Mouse (Mus musculus): Measurements from ENCODE around the gene Bdp1. TPM values are rescaled to one million over a fixed set of nuclear protein-coding genes. Genes with fewer than 3 reads are reported as not detected.
A peak's percentile ranks its signal among the peaks of the same experiment; 100 is the strongest.
"Not testable (repeated sequence)": the region's sequence is repeated elsewhere in the genome, so short reads cannot be mapped to it uniquely, and the experiment has no call there.

Gene Bdp1
- polyA plus RNA-seq, 1 experiment from 2014 or later = 25.8 TPM

DNA sequence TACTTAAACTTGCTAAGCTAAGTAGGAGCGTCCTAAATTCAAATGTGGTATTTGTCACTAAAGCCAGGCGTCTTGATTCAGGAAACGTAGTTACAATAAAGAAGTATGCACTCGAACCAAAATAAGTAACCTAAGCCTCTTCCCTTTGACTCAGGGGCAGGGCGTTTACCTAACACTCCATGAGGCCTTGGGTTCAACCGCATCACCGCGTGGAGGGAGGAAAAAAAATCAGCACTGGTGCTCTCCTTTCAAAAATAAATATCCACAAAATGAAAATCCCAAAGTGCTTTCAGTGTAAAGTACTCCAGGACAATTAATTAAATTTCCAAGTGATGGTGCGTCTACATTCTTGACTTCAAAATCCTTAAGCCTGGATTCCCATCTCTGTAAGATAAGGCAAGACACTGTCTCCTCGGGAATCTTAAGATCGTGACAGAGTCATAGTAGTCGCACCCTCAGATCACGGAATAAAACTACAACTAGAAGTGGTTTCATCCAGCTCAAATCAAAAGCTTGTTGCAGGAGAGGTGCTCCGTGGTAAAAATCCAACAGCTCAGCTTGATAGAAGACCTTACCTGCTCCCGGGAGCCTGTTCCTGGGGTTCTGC, 715 bp downstream of the Bdp1 start:
- ATAC-seq (ENCODE audit: low FRiP score, low TSS enrichment) = no peak
- H3K4me3 ChIP-seq (ENCODE audit: low read length) = peak overlapping the region; percentile 100

GRCm38 (mm10) chr13:100098808-100099207, 5.1 kb downstream of the Bdp1 start:
- Histone ChIP-seq H3K4me2 (replicated peaks; ENCODE audit: low read depth, low read length) (no peak overlapping the region), H3K9ac (replicated peaks; ENCODE audit: low read length) (no peak overlapping the region), H3K36me3 (ENCODE audit: insufficient read depth, low read length) (peaks cover 42% of the 10 kb centered on the region), H3K9me3 (ENCODE audit: low read length) (no peaks in the 10 kb centered on the region), H3K4me3 (ENCODE audit: low read length) (no peak overlapping the region), H3K27me3 (ENCODE audit: insufficient read depth, low read length) (no peaks in the 10 kb centered on the region), H3K4me1 (ENCODE audit: insufficient read depth, low read length) (peaks cover 12% of the 10 kb centered on the region), H3K27ac (ENCODE audit: low read length) (no peak overlapping the region)
- WGBS = 91% methylated on average over 6 of the region's 6 CpGs
- ATAC-seq (ENCODE audit: low FRiP score, low TSS enrichment) = no peak

More for the DNA sequence above, 715 bp downstream of the Bdp1 start:
- Histone ChIP-seq H3K4me2 (replicated peaks; ENCODE audit: low read depth, low read length) (peak overlapping the region; percentile 87), H3K27ac (ENCODE audit: low read length) (peak overlapping the region; percentile 92), H3K36me3 (ENCODE audit: insufficient read depth, low read length) (peaks cover 6% of the 10 kb centered on the region; the same call in 1 of the 2 replicates), H3K9me3 (ENCODE audit: low read length) (no peaks in the 10 kb centered on the region), H3K27me3 (ENCODE audit: insufficient read depth, low read length) (no peaks in the 10 kb centered on the region), H3K4me1 (ENCODE audit: insufficient read depth, low read length) (peaks cover 21% of the 10 kb centered on the region), H3K9ac (replicated peaks; ENCODE audit: low read length) (peak overlapping the region; percentile 97)
- WGBS = 3% methylated on average over 15 of the region's 15 CpGs

DNA sequence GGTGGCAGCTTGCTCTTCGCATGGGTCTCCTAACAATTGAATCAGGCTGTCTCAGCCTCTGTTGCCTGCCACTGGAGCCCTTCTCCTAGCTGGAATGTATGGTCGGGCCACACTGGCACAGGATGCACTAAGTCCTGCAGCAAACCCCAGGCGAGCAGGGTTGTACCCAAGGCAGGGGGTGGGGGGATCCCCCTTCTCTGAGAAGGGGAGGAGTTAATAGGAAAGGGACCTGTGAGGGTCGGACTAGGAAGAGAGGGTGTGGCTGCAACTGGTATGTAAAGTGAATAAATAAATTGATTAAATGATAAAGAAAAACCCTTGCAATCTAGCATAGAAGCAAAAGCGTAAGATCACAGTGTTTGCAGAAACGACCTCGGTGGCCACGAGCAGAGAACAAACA, 32.4 kb downstream of the Bdp1 start:
- peaks cover 47% of the 10 kb centered on the region for H3K36me3 ChIP-seq (ENCODE audit: insufficient read depth, low read length)
- H3K9ac ChIP-seq (replicated peaks; ENCODE audit: low read length) = no peak overlapping the region
- H3K9me3 ChIP-seq (ENCODE audit: low read length) = no peaks in the 10 kb centered on the region
- WGBS = 90% methylated on average over 8 of the region's 8 CpGs
- H3K27ac ChIP-seq (ENCODE audit: low read length) = no peak overlapping the region
- H3K4me1 ChIP-seq (ENCODE audit: insufficient read depth, low read length) = no peaks in the 10 kb centered on the region
- no peaks in the 10 kb centered on the region for H3K27me3 ChIP-seq (ENCODE audit: insufficient read depth, low read length)
- H3K4me3 ChIP-seq (ENCODE audit: low read length) = no peak overlapping the region
- no peak overlapping the region for H3K4me2 ChIP-seq (replicated peaks; ENCODE audit: low read depth, low read length)
- no peak for ATAC-seq (ENCODE audit: low FRiP score, low TSS enrichment)

DNA sequence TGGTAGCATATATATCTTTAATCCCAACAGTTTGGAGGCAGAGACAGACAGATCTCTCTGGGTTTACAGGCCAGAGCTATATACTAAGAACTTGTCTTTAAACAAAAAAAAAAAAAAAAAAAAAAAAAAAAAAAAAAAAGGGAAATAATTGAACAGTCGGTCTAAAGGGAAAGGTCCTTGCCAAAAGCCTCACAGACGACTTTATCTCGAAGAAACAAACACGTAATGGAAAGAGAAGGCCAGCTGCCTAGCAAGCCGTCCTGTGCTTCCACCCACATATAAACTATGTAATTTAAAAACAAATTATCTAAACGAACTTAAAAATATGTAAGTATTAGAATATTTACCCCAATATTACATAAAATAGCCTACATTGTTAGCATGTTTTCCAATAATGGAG, 36.0 kb downstream of the Bdp1 start:
- H3K4me3 ChIP-seq (ENCODE audit: low read length) = no peak overlapping the region
- WGBS = 91% methylated on average over 6 of the region's 6 CpGs
- no peak overlapping the region for H3K4me2 ChIP-seq (replicated peaks; ENCODE audit: low read depth, low read length)
- no peak for ATAC-seq (ENCODE audit: low FRiP score, low TSS enrichment)
- H3K9ac ChIP-seq (replicated peaks; ENCODE audit: low read length) = no peak overlapping the region
- no peaks in the 10 kb centered on the region for H3K27me3 ChIP-seq (ENCODE audit: insufficient read depth, low read length)
- no peak overlapping the region for H3K27ac ChIP-seq (ENCODE audit: low read length)
- peaks cover 54% of the 10 kb centered on the region for H3K36me3 ChIP-seq (ENCODE audit: insufficient read depth, low read length)
- no peaks in the 10 kb centered on the region for H3K4me1 ChIP-seq (ENCODE audit: insufficient read depth, low read length)
- H3K9me3 ChIP-seq (ENCODE audit: low read length) = no peaks in the 10 kb centered on the region

DNA sequence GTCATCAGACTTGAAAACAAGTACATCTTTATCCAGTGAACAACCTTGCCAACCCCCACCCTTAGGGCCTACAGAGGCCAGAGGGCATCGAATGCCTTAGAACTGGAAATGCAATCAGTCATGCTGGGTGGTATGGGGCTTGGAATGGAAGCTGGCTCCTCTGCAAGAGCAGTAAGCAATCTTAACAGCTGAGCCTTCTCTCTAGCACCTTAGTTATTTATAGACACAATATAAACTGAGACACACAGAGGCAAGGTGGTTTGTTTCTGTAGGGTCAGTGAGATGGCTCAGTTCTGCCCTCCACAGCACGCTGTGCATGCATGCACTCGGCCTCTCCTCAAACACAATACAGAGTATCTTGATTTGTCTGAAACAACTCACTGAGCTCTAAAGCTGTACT, 39.9 kb downstream of the Bdp1 start:
- WGBS = 91% methylated on average over 3 of the region's 3 CpGs
- peaks cover 54% of the 10 kb centered on the region for H3K36me3 ChIP-seq (ENCODE audit: insufficient read depth, low read length)

DNA sequence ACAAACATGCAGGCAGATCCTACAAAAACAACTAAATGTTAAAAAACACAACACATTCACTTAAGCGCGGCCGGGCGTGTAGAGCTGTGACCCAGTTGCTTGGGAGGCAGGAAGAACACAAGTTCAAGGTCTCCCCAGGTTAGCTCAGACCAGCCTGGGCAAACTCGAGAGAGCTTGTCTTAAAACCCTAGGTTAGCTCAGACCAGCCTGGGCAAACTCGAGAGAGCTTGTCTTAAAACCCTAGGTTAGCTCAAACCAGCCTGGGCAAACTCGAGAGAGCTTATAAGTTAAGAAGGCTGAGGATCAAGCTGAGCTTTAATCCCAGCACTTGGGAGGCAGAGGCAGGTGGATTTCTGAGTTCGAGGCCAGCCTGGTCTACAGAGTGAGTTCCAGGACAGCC, 46.1 kb downstream of the Bdp1 start:
- not testable (repeated sequence) for ATAC-seq (ENCODE audit: low FRiP score, low TSS enrichment); H3K4me2 ChIP-seq (replicated peaks; ENCODE audit: low read depth, low read length); H3K9ac ChIP-seq (replicated peaks; ENCODE audit: low read length); H3K4me3 ChIP-seq (ENCODE audit: low read length); H3K27ac ChIP-seq (ENCODE audit: low read length); H3K27me3 ChIP-seq (ENCODE audit: insufficient read depth, low read length); H3K4me1 ChIP-seq (ENCODE audit: insufficient read depth, low read length); H3K9me3 ChIP-seq (ENCODE audit: low read length)
- peaks cover 60% of the 10 kb centered on the region for H3K36me3 ChIP-seq (ENCODE audit: insufficient read depth, low read length)
- WGBS = 93% methylated on average over 8 of the region's 8 CpGs

More for the DNA sequence above, 39.9 kb downstream of the Bdp1 start:
- Histone ChIP-seq H3K9me3 (ENCODE audit: low read length) (no peaks in the 10 kb centered on the region), H3K9ac (replicated peaks; ENCODE audit: low read length) (no peak overlapping the region), H3K4me1 (ENCODE audit: insufficient read depth, low read length) (no peaks in the 10 kb centered on the region), H3K27ac (ENCODE audit: low read length) (no peak overlapping the region), H3K4me2 (replicated peaks; ENCODE audit: low read depth, low read length) (no peak overlapping the region), H3K4me3 (ENCODE audit: low read length) (no peak overlapping the region), H3K27me3 (ENCODE audit: insufficient read depth, low read length) (no peaks in the 10 kb centered on the region)
- no peak for ATAC-seq (ENCODE audit: low FRiP score, low TSS enrichment)

DNA sequence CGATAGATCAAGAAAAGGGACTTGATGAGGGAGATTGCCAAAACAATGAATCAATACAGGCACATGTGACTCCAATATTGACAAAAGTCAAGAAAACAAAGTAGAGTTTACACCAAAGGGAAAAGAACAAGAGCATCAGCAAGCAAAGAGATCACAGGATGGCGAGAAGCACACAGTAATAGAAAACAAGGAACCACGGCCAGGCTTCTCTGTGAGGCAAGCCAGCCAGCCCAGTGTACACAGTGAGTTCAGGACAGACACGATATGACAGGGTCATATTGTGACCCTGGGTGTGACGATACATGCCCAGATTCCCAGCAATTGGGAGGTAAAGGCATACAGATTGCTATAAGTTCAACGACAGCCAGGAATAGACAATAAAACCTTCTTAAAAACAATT, 77.9 kb downstream of the Bdp1 start:
- Histone ChIP-seq H3K9me3 (ENCODE audit: low read length) (no peaks in the 10 kb centered on the region), H3K9ac (replicated peaks; ENCODE audit: low read length) (no peak overlapping the region), H3K4me2 (replicated peaks; ENCODE audit: low read depth, low read length) (no peak overlapping the region), H3K4me1 (ENCODE audit: insufficient read depth, low read length) (no peaks in the 10 kb centered on the region), H3K36me3 (ENCODE audit: insufficient read depth, low read length) (peaks cover 51% of the 10 kb centered on the region), H3K4me3 (ENCODE audit: low read length) (no peak overlapping the region), H3K27ac (ENCODE audit: low read length) (no peak overlapping the region), H3K27me3 (ENCODE audit: insufficient read depth, low read length) (no peaks in the 10 kb centered on the region)
- ATAC-seq (ENCODE audit: low FRiP score, low TSS enrichment) = no peak
- WGBS = 90% methylated on average over 6 of the region's 6 CpGs

GRCm38 (mm10) chr13:100016891-100017290, 87.0 kb downstream of the Bdp1 start:
- H3K4me3 ChIP-seq (ENCODE audit: low read length) = no peak overlapping the region
- no peak for ATAC-seq (ENCODE audit: low FRiP score, low TSS enrichment)
- no peak overlapping the region for H3K27ac ChIP-seq (ENCODE audit: low read length)
- H3K27me3 ChIP-seq (ENCODE audit: insufficient read depth, low read length) = no peaks in the 10 kb centered on the region
- peaks cover 5% of the 10 kb centered on the region; the same call in 1 of the 2 replicates for H3K36me3 ChIP-seq (ENCODE audit: insufficient read depth, low read length)
- no peak overlapping the region for H3K9ac ChIP-seq (replicated peaks; ENCODE audit: low read length)
- H3K9me3 ChIP-seq (ENCODE audit: low read length) = no peaks in the 10 kb centered on the region
- WGBS = 79% methylated on average over 9 of the region's 9 CpGs
- no peak overlapping the region for H3K4me2 ChIP-seq (replicated peaks; ENCODE audit: low read depth, low read length)
- peaks cover 19% of the 10 kb centered on the region for H3K4me1 ChIP-seq (ENCODE audit: insufficient read depth, low read length)

DNA sequence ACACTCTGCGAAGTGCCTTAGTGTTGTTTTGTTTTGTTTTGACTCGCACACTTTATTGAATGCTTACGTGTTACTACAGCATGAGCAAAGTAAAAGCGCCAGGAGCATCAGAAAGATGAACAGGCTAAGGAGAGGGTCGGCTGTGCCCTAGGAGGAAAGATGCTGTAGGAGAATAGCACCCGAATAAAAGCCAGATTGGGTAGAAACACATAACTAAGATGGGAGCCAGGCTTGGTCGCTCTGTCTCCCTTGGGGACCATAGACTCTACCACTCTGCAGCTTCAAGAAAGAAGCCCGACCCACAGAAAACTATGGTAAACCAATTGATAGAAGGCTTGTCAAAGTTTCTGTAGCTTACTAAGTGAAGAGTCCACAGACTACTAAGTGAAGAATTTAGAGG, 87.9 kb downstream of the Bdp1 start:
- peaks cover 19% of the 10 kb centered on the region for H3K4me1 ChIP-seq (ENCODE audit: insufficient read depth, low read length)
- peak overlapping the region; percentile 78 for H3K9ac ChIP-seq (replicated peaks; ENCODE audit: low read length)
- H3K4me2 ChIP-seq (replicated peaks; ENCODE audit: low read depth, low read length) = peak overlapping the region; percentile 82
- H3K27ac ChIP-seq (ENCODE audit: low read length) = peak overlapping the region; percentile 29
- peak; percentile 36 for ATAC-seq (ENCODE audit: low FRiP score, low TSS enrichment)
- 6% methylated on average over 8 of the region's 8 CpGs for WGBS
- peak overlapping the region; percentile 67 for H3K4me3 ChIP-seq (ENCODE audit: low read length)
- no peaks in the 10 kb centered on the region for H3K27me3 ChIP-seq (ENCODE audit: insufficient read depth, low read length)
- no peaks in the 10 kb centered on the region for H3K9me3 ChIP-seq (ENCODE audit: low read length)
- 0 out of 2 replicates have a peak, but pooled peaks cover 3% of the 10 kb centered on the region for H3K36me3 ChIP-seq (ENCODE audit: insufficient read depth, low read length)

Measured in kidney, embryonic 16.5 days (tissue).